Mouse (Mus musculus): Measurements from ENCODE around the gene Syce3. TPM values are rescaled to one million over a fixed set of nuclear protein-coding genes. Genes with fewer than 3 reads are reported as not detected.

Syce3 gene
- polyA plus RNA-seq, 1 experiment from 2014 or later = not detected

DNA sequence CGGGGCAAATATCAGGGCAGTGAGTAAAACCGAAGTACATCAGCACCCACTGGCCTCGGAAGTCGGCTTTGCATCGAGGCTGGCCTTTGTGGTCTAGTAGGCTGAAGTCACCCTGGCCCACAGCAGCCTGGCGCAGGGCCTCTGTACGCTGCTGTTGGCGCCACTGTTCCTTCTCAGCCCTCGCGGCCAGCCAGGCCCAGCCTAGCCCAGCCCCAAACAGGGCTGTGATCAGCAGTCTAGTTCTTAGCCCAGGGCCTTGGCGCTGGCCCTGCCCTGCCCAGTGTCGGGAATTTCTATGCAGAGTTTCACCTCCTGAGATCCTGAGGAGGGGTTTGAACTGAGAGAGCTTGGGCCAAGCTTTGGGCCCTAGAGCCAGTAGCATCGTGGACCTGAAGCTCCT lies 38.2 kb downstream of the Syce3 start:
- Histone ChIP-seq H3K27me3 (replicated peaks) (peaks cover 14% of the 10 kb centered on the region), H3K4me2 (no peak overlapping the region), H3K27ac (ENCODE audit: poor library complexity, severe bottlenecking) (no peak overlapping the region), H3K4me3 (no peak overlapping the region), H3K36me3 (peaks cover 55% of the 10 kb centered on the region), H3K4me1 (replicated peaks) (peaks cover 14% of the 10 kb centered on the region), H3K9ac (no peak overlapping the region), H3K9me3 (replicated peaks) (no peaks in the 10 kb centered on the region)
- ATAC-seq (ENCODE audit: insufficient number of reproducible peaks, low FRiP score) = no peak
- WGBS = 88% methylated on average over 13 of the region's 13 CpGs

DNA sequence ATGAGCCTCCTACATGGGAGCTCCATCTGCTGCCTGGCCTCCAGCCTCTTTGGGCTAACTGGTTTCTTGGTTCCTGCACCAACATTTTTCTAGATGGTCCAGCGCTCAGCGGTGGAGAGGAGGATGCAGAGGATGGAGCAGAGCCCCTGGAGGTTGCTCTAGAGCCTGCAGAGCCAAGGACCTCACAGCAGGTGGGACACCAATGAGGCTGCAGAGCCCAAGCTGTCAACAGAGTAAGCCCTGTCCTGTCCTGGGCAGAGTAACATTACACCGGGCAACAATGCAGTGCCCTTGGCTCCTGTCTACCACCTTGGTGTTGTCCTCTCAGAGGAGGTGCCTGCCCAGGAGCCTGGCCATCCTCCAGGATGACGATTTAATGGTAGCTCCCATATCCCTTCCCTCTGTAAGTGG lies 45.2 kb downstream of the Syce3 start:
- no peak for ATAC-seq (ENCODE audit: insufficient number of reproducible peaks, low FRiP score)
- Histone ChIP-seq H3K36me3 (peaks cover 99% of the 10 kb centered on the region), H3K27ac (ENCODE audit: poor library complexity, severe bottlenecking) (no peak overlapping the region), H3K4me1 (replicated peaks) (no peaks in the 10 kb centered on the region), H3K9me3 (replicated peaks) (no peaks in the 10 kb centered on the region), H3K4me2 (no peak overlapping the region), H3K27me3 (replicated peaks) (no peaks in the 10 kb centered on the region), H3K9ac (no peak overlapping the region), H3K4me3 (no peak overlapping the region)
- WGBS = 87% methylated on average over 4 of the region's 4 CpGs

DNA sequence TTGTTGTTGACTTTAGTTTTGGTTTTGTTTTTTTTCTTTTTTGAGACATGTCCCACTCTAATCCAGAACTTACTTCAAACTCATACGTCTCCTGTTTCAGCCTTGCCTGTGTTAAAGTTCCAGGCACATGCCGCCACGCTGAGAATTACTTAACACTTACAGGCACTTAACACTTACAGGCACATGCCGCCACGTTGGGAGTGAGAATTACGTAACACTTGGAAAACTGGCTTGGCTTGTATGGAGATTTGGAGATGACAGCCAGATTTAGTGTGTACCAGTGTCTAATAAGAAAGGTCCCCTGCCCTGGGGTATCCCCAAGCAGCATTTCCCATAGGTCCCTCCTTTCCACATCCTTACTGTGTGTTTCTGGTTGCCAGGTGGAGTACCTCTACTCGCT lies 47.3 kb downstream of the Syce3 start:
- Histone ChIP-seq H3K4me2 (no peak overlapping the region), H3K27me3 (replicated peaks) (no peaks in the 10 kb centered on the region), H3K9ac (no peak overlapping the region), H3K36me3 (peaks cover 84% of the 10 kb centered on the region), H3K4me1 (replicated peaks) (peaks cover 14% of the 10 kb centered on the region), H3K9me3 (replicated peaks) (no peaks in the 10 kb centered on the region), H3K27ac (ENCODE audit: poor library complexity, severe bottlenecking) (no peak overlapping the region), H3K4me3 (no peak overlapping the region)
- no peak for ATAC-seq (ENCODE audit: insufficient number of reproducible peaks, low FRiP score)
- WGBS = 88% methylated on average over 7 of the region's 7 CpGs

DNA sequence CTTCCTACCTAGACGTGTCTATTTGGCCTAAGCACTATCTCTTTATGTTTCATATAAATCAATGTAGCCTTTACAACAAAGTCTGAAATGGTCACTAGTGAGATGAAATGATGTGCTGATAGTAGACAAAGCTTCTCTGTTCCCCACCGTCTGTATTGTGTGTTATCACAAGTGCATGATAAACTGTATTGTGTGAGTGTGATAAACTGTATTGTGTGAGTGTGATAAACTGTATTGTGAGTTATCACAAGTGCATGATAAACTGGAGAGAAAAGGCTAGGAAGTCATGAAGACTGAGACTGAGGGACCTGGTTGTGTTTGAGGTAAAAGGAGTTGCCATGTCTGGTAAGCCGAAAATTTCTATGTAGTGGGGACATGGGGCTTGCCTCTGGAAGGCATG lies 51.5 kb downstream of the Syce3 start:
- Histone ChIP-seq H3K4me2 (no peak overlapping the region), H3K9me3 (replicated peaks) (no peaks in the 10 kb centered on the region), H3K9ac (no peak overlapping the region), H3K4me1 (replicated peaks) (peaks cover 32% of the 10 kb centered on the region), H3K4me3 (no peak overlapping the region), H3K27ac (ENCODE audit: poor library complexity, severe bottlenecking) (no peak overlapping the region), H3K36me3 (peaks cover 46% of the 10 kb centered on the region), H3K27me3 (replicated peaks) (no peaks in the 10 kb centered on the region)
- WGBS = 57% methylated on average over 3 of the region's 3 CpGs
- ATAC-seq (ENCODE audit: insufficient number of reproducible peaks, low FRiP score) = no peak

DNA sequence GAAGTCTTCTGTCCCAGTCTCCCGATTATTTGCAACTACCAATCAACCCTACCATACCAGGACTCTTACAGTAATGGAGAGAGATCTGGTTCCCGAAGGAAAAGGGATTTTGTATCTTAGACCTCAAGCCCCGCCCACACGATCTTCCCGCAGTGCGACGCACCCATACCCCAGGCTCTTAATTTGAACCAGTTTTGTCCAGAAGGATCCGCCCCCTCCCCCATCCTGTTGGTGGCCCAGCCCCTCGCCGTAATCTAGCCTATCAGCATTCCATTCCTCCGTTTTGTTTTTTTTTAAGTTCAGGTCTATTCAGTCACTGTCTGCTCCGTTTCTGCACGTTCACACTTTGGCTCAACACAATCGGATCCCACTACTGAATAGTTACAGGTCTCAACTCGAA lies 53.9 kb downstream of the Syce3 start:
- Histone ChIP-seq H3K4me3 (peak overlapping the region; percentile 94), H3K27me3 (replicated peaks) (no peaks in the 10 kb centered on the region), H3K4me1 (replicated peaks) (peaks cover 33% of the 10 kb centered on the region), H3K9ac (peak overlapping the region; percentile 91), H3K36me3 (peaks cover 47% of the 10 kb centered on the region), H3K9me3 (replicated peaks) (no peaks in the 10 kb centered on the region), H3K4me2 (peak overlapping the region; percentile 84), H3K27ac (ENCODE audit: poor library complexity, severe bottlenecking) (peak overlapping the region; percentile 91)
- ATAC-seq (ENCODE audit: insufficient number of reproducible peaks, low FRiP score) = peak; percentile 70
- 0% methylated on average over 15 of the region's 15 CpGs for WGBS

DNA sequence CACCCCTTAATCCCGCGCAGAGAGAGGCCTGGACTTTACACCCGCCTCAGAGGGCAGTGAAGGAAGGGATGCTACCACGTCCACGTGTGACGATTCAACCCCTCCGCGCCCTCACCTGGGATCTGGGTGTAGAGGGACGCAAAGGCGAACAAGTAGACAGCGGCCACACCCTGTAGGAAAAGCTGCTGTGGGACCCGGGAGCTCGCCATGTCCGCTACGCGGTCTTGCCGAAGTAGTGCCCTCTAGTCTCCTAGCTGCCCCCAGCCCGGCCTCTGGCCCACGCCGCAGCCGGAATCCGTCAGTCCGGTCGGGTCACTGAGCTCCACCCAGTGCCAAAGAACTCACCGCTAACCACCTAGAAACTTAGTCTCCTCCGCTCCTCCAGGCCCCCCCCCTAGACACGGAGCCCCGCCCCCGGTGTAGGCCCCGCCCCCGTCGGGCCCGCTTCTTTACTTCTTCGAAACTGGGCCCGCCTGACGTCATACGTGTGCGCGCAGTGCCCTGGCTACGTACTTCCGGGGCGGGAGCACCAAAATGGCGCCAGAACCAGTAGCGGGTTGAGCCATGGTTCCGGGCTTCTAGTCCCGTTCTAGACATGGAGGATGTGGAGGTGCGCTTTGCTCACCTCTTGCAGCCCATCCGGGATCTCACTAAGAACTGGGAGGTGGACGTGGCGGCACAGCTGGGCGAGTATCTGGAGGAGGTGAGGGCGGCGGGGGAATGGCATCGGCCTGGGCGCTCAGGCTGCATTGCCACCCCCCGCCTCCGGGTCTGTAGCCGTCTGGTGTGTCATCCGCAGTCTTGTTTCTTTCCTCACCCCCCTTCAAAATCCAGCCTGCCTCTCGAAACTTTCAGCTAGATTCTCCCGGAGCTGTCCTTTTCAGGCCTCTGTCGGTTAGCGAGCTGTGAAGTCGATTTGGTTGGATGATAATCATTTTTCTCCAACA lies 54.8 kb downstream of the Syce3 start, which contains the start of the genes Lmf2 and Ncaph2:
Gene Lmf2 (minus strand): TSS at position 419 of the 947 bp plus-strand sequence.
Gene Ncaph2 (plus strand): TSS at position 479 of the 947 bp plus-strand sequence.
- no peaks in the 10 kb centered on the region for H3K9me3 ChIP-seq (replicated peaks)
- H3K27ac ChIP-seq (ENCODE audit: poor library complexity, severe bottlenecking) = peak within 1 kb of the TSS; percentile 91
- peak within 1 kb of the TSS; percentile 94 for H3K4me3 ChIP-seq
- peak; percentile 92 for ATAC-seq (ENCODE audit: insufficient number of reproducible peaks, low FRiP score)
- peaks cover 36% of the 10 kb centered on the region for H3K4me1 ChIP-seq (replicated peaks)
- H3K9ac ChIP-seq = peak within 1 kb of the TSS; percentile 91
- H3K27me3 ChIP-seq (replicated peaks) = no peaks in the 10 kb centered on the region
- H3K36me3 ChIP-seq = peaks cover 47% of the 10 kb centered on the region
- H3K4me2 ChIP-seq = peak within 1 kb of the TSS; percentile 84
- under 1% methylated on average over 64 of the region's 64 CpGs for WGBS

DNA sequence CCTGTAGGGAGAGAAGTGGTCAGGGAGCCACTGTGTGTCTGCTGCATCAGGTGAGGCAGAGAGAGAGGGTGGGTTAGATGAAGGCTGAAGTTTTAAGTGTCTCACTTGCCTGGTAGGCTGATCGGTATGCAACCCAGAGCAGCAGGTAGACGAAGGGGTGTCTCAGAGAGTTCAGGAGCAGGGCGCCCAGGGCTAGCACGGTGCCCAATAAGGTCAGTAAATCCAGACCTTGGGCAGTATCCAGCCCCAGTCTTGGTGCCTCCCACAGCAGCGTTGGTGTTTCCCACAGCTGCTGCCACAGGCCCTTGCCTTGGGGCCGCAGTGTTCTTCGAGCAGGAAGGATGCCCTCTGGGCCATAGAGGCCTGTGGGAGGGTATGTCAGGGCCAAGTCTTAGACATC lies 55.8 kb downstream of the Syce3 start:
- Histone ChIP-seq H3K9ac (peak overlapping the region; percentile 91), H3K27ac (ENCODE audit: poor library complexity, severe bottlenecking) (no peak overlapping the region), H3K4me3 (peak overlapping the region; percentile 94), H3K4me2 (peak overlapping the region; percentile 82), H3K9me3 (replicated peaks) (no peaks in the 10 kb centered on the region), H3K36me3 (peaks cover 47% of the 10 kb centered on the region), H3K27me3 (replicated peaks) (no peaks in the 10 kb centered on the region), H3K4me1 (replicated peaks) (peaks cover 32% of the 10 kb centered on the region)
- no peak for ATAC-seq (ENCODE audit: insufficient number of reproducible peaks, low FRiP score)
- WGBS = 78% methylated on average over 7 of the region's 7 CpGs

DNA sequence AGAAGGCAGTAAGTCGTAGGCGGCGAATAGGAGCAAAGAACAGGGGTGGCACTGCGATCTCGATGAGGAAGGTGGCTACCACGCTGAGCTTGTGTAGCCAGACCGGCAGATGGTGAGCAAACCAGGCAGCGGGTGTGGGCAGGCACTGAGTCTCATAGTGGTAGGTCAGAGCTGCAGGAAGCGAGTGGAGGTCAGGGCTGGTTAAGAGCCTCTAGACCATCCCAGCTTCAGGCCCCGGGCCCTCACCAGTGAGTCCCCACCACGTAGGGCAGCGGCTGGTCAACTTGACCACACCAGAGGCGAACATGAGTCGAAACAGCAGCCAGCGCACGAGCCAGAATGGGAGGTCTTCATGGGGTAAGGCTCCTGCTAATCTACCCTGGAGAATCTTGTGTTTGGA lies 56.5 kb downstream of the Syce3 start:
- Histone ChIP-seq H3K27me3 (replicated peaks) (no peaks in the 10 kb centered on the region), H3K4me1 (replicated peaks) (peaks cover 27% of the 10 kb centered on the region), H3K4me2 (peak overlapping the region; percentile 82; the same call in 1 of the 2 replicates), H3K9ac (peak overlapping the region; percentile 91; the same call in 1 of the 2 replicates), H3K27ac (ENCODE audit: poor library complexity, severe bottlenecking) (no peak overlapping the region), H3K4me3 (peak overlapping the region; percentile 94; the same call in 1 of the 2 replicates), H3K9me3 (replicated peaks) (no peaks in the 10 kb centered on the region), H3K36me3 (peaks cover 47% of the 10 kb centered on the region)
- no peak for ATAC-seq (ENCODE audit: insufficient number of reproducible peaks, low FRiP score)
- 93% methylated on average over 16 of the region's 16 CpGs for WGBS

DNA sequence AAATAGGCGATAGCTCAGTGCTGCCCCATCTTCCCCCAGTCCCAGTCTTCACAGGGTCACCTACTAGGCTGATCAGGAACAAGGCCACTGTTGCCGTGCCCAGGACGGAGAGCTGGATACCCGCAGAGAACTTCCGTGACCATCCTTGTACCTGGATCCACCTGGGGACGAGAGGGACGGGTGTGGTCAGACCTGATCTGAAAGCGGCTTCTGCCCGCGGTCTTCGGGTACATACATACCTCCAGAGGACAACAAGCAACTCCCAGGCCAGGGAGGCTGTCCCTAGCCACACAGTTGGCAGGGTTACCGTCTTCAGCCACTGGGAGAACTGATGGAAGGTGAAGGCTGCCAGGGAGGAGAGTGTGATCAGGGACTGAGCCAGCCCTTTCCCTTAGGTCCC lies 57.5 kb downstream of the Syce3 start:
- H3K27ac ChIP-seq (ENCODE audit: poor library complexity, severe bottlenecking) = no peak overlapping the region
- no peak for ATAC-seq (ENCODE audit: insufficient number of reproducible peaks, low FRiP score)
- no peak overlapping the region for H3K4me3 ChIP-seq
- WGBS = 94% methylated on average over 12 of the region's 12 CpGs
- peaks cover 47% of the 10 kb centered on the region for H3K36me3 ChIP-seq
- no peaks in the 10 kb centered on the region for H3K27me3 ChIP-seq (replicated peaks)
- peaks cover 20% of the 10 kb centered on the region for H3K4me1 ChIP-seq (replicated peaks)
- no peak overlapping the region for H3K9ac ChIP-seq
- no peak overlapping the region for H3K4me2 ChIP-seq
- no peaks in the 10 kb centered on the region for H3K9me3 ChIP-seq (replicated peaks)

DNA sequence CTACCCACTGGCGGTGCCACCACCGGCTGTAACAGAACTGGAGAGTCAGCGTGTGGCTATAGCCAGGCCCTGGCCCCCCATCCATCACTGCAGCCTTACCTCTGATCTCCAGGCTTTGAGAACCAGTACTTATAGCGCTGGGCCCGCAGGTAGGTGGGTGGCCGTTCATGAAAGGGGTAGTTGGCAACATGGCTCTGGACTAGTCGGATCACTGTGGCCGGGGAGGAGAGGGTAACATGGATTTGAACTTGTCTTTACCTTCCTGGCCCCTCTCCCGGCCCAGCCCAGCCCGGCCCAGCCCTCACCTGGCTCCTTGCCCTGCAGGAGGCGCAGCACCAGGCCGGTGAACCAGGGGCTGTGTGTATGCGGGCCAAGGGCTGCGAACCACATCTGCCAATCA lies 58.2 kb downstream of the Syce3 start:
- Histone ChIP-seq H3K4me3 (no peak overlapping the region), H3K36me3 (peaks cover 45% of the 10 kb centered on the region), H3K4me2 (no peak overlapping the region), H3K9ac (no peak overlapping the region), H3K9me3 (replicated peaks) (no peaks in the 10 kb centered on the region), H3K27me3 (replicated peaks) (no peaks in the 10 kb centered on the region), H3K4me1 (replicated peaks) (peaks cover 16% of the 10 kb centered on the region), H3K27ac (ENCODE audit: poor library complexity, severe bottlenecking) (no peak overlapping the region)
- 95% methylated on average over 14 of the region's 14 CpGs for WGBS
- ATAC-seq (ENCODE audit: insufficient number of reproducible peaks, low FRiP score) = no peak

DNA sequence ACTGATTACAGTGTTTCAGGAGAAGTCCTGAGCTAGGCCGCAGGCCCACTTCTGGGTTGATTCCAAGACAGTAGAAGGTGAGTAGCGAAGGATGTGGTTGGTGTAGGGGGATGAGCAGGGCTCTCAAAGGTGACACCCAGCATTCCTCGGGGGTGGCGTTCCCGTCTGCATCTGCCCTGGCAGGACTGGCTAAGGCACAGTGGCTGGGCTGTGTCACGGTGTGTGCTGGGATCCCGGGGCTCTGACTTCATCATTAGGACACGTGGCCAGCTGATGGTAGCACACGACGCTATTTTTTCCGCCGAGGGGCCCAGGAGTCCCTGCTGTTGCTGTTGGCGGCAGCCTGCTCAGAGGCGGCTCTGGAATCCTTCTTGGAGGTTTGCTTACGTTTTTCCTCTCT lies 59.0 kb downstream of the Syce3 start:
- Histone ChIP-seq H3K27ac (ENCODE audit: poor library complexity, severe bottlenecking) (0 out of 2 replicates have a peak overlapping the region, but pooled peaks have one; percentile 10), H3K9ac (no peak overlapping the region), H3K4me1 (replicated peaks) (peaks cover 16% of the 10 kb centered on the region), H3K36me3 (peaks cover 45% of the 10 kb centered on the region), H3K9me3 (replicated peaks) (no peaks in the 10 kb centered on the region), H3K4me2 (no peak overlapping the region), H3K27me3 (replicated peaks) (no peaks in the 10 kb centered on the region), H3K4me3 (no peak overlapping the region)
- no peak for ATAC-seq (ENCODE audit: insufficient number of reproducible peaks, low FRiP score)
- WGBS = 79% methylated on average over 15 of the region's 15 CpGs
